Comparison of ENCODE assay signal across 22 mouse cellular contexts in genomic region chr1:131955131-131955757, GRCm38 (mm10). TPM values are rescaled to one million over a fixed set of nuclear protein-coding genes. Genes with fewer than 3 reads are reported as not detected.
"Had no signal": no experiment of that assay in that cellular context is flagged by ENCODE, and none has a peak within 500 bp of the region (broad histone marks: within the 10 kb centered on the region; RNA-seq: fewer than 3 reads in every experiment).

No protein-coding gene starts in this region.

- H3K4me2 ChIP-seq: limb, embryonic 12.5 days; limb, embryonic 15.5 days; liver, embryonic 11.5 days; lung, embryonic 15.5 days; midbrain, embryonic 12.5 days; neural tube, embryonic 13.5 days; stomach, embryonic 15.5 days had no signal

- H3K4me1 ChIP-seq: limb, embryonic 15.5 days; lung, embryonic 15.5 days; neural tube, embryonic 13.5 days; stomach, embryonic 15.5 days had no signal

- H3K4me3 ChIP-seq: limb, embryonic 12.5 days; limb, embryonic 15.5 days; lung, embryonic 15.5 days; midbrain, embryonic 12.5 days; myocyte; neural tube, embryonic 13.5 days; stomach, embryonic 15.5 days had no signal

- H3K27me3 ChIP-seq: neural tube, embryonic 13.5 days; stomach, embryonic 15.5 days had no signal

- DNase-seq: kidney, adult 9 months; kidney, postnatal 14 days; kidney, postnatal 4 days; left cerebral cortex, postnatal 4 days; liver, postnatal 0 days; lung, postnatal 10 days; lung, postnatal 36 days; retina, postnatal 1 day; right cerebral cortex, postnatal 25 days; spleen, adult 18-20 months had no signal

- H3K27ac ChIP-seq: limb, embryonic 12.5 days; limb, embryonic 15.5 days; liver, embryonic 14.5 days; lung, embryonic 15.5 days; midbrain, embryonic 12.5 days; neural tube, embryonic 13.5 days; stomach, embryonic 15.5 days had no signal

- H3K9me3 ChIP-seq: limb, embryonic 12.5 days; limb, embryonic 15.5 days; lung, embryonic 15.5 days; midbrain, embryonic 12.5 days; neural tube, embryonic 13.5 days; stomach, embryonic 15.5 days had no signal

- H3K36me3 ChIP-seq: limb, embryonic 12.5 days; limb, embryonic 15.5 days; lung, embryonic 15.5 days; midbrain, embryonic 12.5 days; neural tube, embryonic 13.5 days; stomach, embryonic 15.5 days had no signal

- H3K9ac ChIP-seq: limb, embryonic 12.5 days; limb, embryonic 15.5 days; liver, embryonic 14.5 days; liver, postnatal 0 days; lung, embryonic 15.5 days; midbrain, embryonic 12.5 days; neural tube, embryonic 13.5 days; stomach, embryonic 15.5 days had no signal

- ATAC-seq: liver, postnatal 0 days; midbrain, embryonic 16.5 days had no signal

RNA-seq across cellular contexts. Expression of gene Slc45a3, which starts 7.5 kb away (rescaled TPM):
- total RNA-seq: monocyte, adult 5-6 weeks; neutrophil, adult 5-6 weeks had no signal
